Mouse (Mus musculus) lung, embryonic 14.5 days (tissue): ENCODE data around the gene Cryl1. TPM values are rescaled to one million over a fixed set of nuclear protein-coding genes. Genes with fewer than 3 reads are reported as not detected.

Source experiments
- ATAC-seq: fragments of 200-750 bp; cut with Nextera tagmentation; 2 replicates; pipeline ENCODE4 v1.8.0; 2017; ENCODE audit warnings: mild to moderate bottlenecking, moderate TSS enrichment, moderate library complexity; ENCODE audit not compliant: insufficient read depth
- DNase-seq: peaks from one replicate; pipeline ENCODE4 v3.0.0-alpha.2; 2015
- H3K27ac ChIP-seq: fragments of 300-500 bp; sonication (generic); 2 replicates; pipeline ENCODE4 v1.5.1; 2014; ENCODE audit warnings: low read depth, mild to moderate bottlenecking, moderate library complexity
- H3K27me3 ChIP-seq: fragments of 300-500 bp; sonication (generic); 2 replicates; pipeline ENCODE4 v1.6.1; 2014; ENCODE audit warnings: low read length, control low read depth; ENCODE audit not compliant: insufficient read depth
- H3K36me3 ChIP-seq: fragments of 300-500 bp; sonication (generic); 2 replicates; pipeline ENCODE4 v1.6.1; 2014; ENCODE audit warnings: control low read depth; ENCODE audit not compliant: insufficient read depth
- H3K4me1 ChIP-seq: fragments of 300-500 bp; sonication (generic); 2 replicates; pipeline ENCODE4 v1.6.1; 2014; ENCODE audit warnings: antibody characterized with exemption, control low read depth; ENCODE audit not compliant: insufficient read depth
- H3K4me2 ChIP-seq: fragments of 300-500 bp; sonication (generic); 2 replicates; pipeline ENCODE4 v1.6.1; 2014; ENCODE audit warnings: mild to moderate bottlenecking
- H3K4me3 ChIP-seq: fragments of 300-500 bp; sonication (generic); 2 replicates; pipeline ENCODE4 v1.5.1; 2014; ENCODE audit warnings: low read depth, low read length
- H3K9ac ChIP-seq: fragments of 300-500 bp; sonication (generic); 2 replicates; pipeline ENCODE4 v1.6.1; 2014
- H3K9me3 ChIP-seq: fragments of 300-500 bp; sonication (generic); 2 replicates; pipeline ENCODE4 v1.6.1; 2016; ENCODE audit warnings: low read depth, low read length, control low read depth
- CTCF ChIP-seq: IDR thresholded peaks from 2 replicates; pipeline ENCODE4 v1.5.1; 2016; ENCODE audit warnings: antibody characterized with exemption, low read depth
- WGBS: fragments of 180-500 bp; shearing (Covaris S2); extraction: QIAGEN DNeasy Blood & Tissue Kit; methylation state at CpG from one replicate; pipeline ENCODE4 v1.1.7; 2014; 5-methylcytosine and 5-hydroxymethylcytosine counted together
- polyA plus RNA-seq: library from polyadenylated mRNA; unstranded; fragments of >200 nt; fragmentation: Nextera tagmentation; extraction: Ambion mirVana; gene quantifications from 2 replicates; pipeline ENCODE4 v1.2.1, GENCODE M21; 2014

Gene Cryl1
- polyA plus RNA-seq, 1 experiment from 2014 or later, result 21.3 TPM

DNA sequence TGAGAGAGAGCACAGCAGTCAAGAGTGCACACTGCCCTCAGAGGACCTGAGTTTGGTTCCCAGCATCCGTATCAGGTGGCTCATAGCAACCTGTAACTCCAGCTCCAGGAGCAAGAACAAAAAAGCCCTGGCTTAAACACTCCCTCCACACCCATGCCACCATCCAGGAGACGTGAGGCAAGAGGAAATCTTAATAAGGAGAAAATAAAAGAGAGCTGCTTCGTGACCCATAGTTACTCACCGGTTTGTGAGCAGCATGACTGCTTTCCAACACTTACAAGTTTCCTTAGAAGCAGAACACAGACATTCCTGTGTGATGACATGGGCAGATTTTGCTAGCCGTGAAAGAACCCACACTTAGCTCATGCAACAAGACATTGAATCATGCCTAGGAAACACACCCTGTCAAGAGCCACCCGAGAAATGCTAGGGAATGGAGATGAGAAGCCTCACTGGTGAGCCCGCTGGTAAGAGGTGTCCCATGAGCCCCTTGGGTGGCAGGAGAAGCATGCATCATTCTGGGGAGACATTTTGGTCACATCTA lies 106.9 kb downstream of the Cryl1 start:
- TF ChIP-seq CTCF, result no peak
- no peak overlapping the region for H3K9ac ChIP-seq
- no peaks in the 10 kb centered on the region for H3K27me3 ChIP-seq
- ATAC-seq (no peak), DNase-seq (no peak)
- no peaks in the 10 kb centered on the region for H3K36me3 ChIP-seq
- H3K9me3 ChIP-seq, result no peaks in the 10 kb centered on the region
- no peak overlapping the region for H3K27ac ChIP-seq
- 78% methylated on average over 7 of the region's 7 CpGs for WGBS
- H3K4me2 ChIP-seq, result no peak overlapping the region
- H3K4me1 ChIP-seq, result no peaks in the 10 kb centered on the region
- no peak overlapping the region for H3K4me3 ChIP-seq

DNA sequence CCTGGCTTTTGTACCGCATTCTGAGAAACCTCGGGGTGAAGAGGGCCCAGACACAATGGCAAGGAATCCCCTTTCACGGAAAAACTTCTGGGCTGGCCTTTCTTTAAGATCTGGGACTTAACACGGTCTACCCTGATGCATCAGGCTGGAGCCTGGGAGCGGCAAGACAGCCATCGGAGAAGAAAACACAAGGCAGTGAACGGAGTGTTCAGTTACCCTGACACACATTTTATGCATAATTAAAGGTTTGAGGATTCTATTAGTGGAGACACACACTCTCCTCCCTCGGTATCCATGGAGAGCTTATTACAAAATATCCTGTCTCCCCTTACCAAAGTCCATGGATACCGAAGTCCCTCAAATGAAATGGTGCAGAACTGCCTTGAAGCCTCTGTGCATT lies 109.2 kb downstream of the Cryl1 start:
- no peak for TF ChIP-seq CTCF
- no peak for ATAC-seq

GRCm38 (mm10) chr14:57283816-57284215 lies 114.5 kb downstream of the Cryl1 start:
- H3K9me3 ChIP-seq, result no peaks in the 10 kb centered on the region
- no peak overlapping the region for H3K4me3 ChIP-seq
- no peak for TF ChIP-seq CTCF
- H3K4me2 ChIP-seq, result no peak overlapping the region
- no peaks in the 10 kb centered on the region for H3K36me3 ChIP-seq
- DNase-seq (peak; percentile 11), ATAC-seq (no peak)
- H3K27ac ChIP-seq, result no peak overlapping the region
- H3K27me3 ChIP-seq, result no peaks in the 10 kb centered on the region
- WGBS, result 14% methylated on average over 5 of the region's 5 CpGs
- no peaks in the 10 kb centered on the region for H3K4me1 ChIP-seq
- H3K9ac ChIP-seq, result no peak overlapping the region

More for the DNA sequence above, 109.2 kb downstream of the Cryl1 start:
- H3K27me3 ChIP-seq, result no peaks in the 10 kb centered on the region
- no peak overlapping the region for H3K4me3 ChIP-seq
- WGBS, result 65% methylated on average over 9 of the region's 9 CpGs
- H3K9ac ChIP-seq, result no peak overlapping the region
- no peak overlapping the region for H3K27ac ChIP-seq
- H3K9me3 ChIP-seq, result no peaks in the 10 kb centered on the region
- no peaks in the 10 kb centered on the region for H3K36me3 ChIP-seq
- DNase-seq, result no peak
- H3K4me2 ChIP-seq, result no peak overlapping the region
- H3K4me1 ChIP-seq, result no peaks in the 10 kb centered on the region

DNA sequence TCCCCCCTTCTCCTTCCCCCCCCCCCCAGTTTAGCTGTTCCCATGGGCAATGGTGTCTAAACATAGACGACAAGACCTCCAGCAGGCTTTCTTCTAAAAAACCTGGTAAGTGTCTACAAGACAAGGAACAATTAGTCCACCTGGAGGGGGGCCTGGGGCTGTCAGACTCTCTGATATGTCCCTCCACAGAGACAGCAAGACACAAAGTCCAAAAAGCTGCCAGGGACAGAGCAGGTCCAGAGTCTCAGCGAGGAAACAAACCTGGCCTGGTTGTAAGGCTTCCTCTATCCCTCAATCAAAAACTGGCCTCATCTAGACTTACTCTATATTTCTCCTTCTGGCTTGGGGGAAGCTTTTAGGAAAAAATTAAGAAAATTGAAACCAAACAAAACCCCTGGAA lies 115.7 kb downstream of the Cryl1 start:
- WGBS, result 37% methylated on average over 2 of the region's 2 CpGs
- H3K9me3 ChIP-seq, result no peaks in the 10 kb centered on the region
- H3K4me3 ChIP-seq, result no peak overlapping the region
- H3K27me3 ChIP-seq, result no peaks in the 10 kb centered on the region
- no peak overlapping the region for H3K9ac ChIP-seq
- DNase-seq (no peak), ATAC-seq (no peak)
- no peaks in the 10 kb centered on the region for H3K4me1 ChIP-seq
- no peak overlapping the region for H3K27ac ChIP-seq
- H3K4me2 ChIP-seq, result no peak overlapping the region
- no peaks in the 10 kb centered on the region for H3K36me3 ChIP-seq
- no peak for TF ChIP-seq CTCF

DNA sequence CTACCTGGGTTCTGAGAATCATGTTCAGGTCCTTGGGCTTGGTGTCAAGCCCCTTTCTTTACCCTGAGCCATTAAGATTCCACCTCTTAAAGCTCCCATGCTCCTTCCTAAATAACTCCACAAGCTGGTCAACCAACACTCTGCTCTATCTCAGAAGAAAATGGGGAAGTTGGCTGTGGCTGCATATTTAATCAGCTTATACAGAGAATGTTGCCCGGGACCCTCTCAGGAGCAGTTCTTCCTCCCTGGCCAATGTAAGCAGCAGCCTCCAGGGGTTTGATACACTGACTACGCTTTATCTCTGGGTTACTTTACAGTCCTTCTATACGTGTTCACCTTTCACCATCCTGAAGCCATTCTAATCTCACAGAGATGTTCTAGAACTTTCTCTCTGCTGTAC lies 117.5 kb downstream of the Cryl1 start:
- H3K27me3 ChIP-seq, result no peaks in the 10 kb centered on the region
- TF ChIP-seq CTCF, result no peak
- no peak for ATAC-seq
- no peak overlapping the region for H3K4me2 ChIP-seq
- H3K9ac ChIP-seq, result no peak overlapping the region
- 83% methylated on average over 3 of the region's 3 CpGs for WGBS
- H3K27ac ChIP-seq, result no peak overlapping the region
- no peak overlapping the region for H3K4me3 ChIP-seq
- H3K36me3 ChIP-seq, result no peaks in the 10 kb centered on the region
- DNase-seq, result no peak
- no peaks in the 10 kb centered on the region for H3K4me1 ChIP-seq
- no peaks in the 10 kb centered on the region for H3K9me3 ChIP-seq

- Histone ChIP-seq H3K36me3 (no peaks in the 10 kb centered on the region), H3K9me3 (no peaks in the 10 kb centered on the region), H3K4me1 (no peaks in the 10 kb centered on the region), H3K9ac (no peak overlapping the region), H3K27ac (no peak overlapping the region), H3K4me2 (no peak overlapping the region), H3K27me3 (no peaks in the 10 kb centered on the region), H3K4me3 (no peak overlapping the region)
- ATAC-seq (no peak), DNase-seq (no peak)
- no peak for TF ChIP-seq CTCF
- WGBS, result 55% methylated on average over 7 of the region's 7 CpGs
Observed at GRCm38 (mm10) chr14:57276481-57277012, 121.8 kb downstream of the Cryl1 start.

DNA sequence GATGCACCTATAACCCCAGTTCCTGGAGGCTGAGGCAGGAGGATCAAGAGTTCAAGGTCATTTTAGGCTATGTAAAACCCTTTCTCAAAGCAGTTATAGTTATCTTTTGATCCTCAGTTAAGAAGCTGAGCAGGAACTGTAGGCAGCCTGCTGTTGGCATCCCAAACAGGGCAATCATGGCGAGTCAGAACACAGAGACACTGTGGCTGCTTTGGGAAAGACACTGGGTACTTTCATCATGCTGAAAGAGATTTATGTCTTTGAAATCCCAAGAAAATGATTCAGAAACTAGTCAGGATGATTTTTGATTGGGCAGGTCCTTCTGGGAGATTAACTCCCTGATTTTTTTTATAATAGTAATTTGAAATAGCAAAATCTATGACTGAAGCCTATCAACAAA lies 126.0 kb downstream of the Cryl1 start:
- Histone ChIP-seq H3K4me1 (no peaks in the 10 kb centered on the region), H3K9ac (no peak overlapping the region), H3K27ac (no peak overlapping the region), H3K4me3 (no peak overlapping the region), H3K4me2 (no peak overlapping the region), H3K36me3 (no peaks in the 10 kb centered on the region), H3K27me3 (no peaks in the 10 kb centered on the region), H3K9me3 (no peaks in the 10 kb centered on the region)
- no peak for TF ChIP-seq CTCF
- DNase-seq (no peak), ATAC-seq (no peak)
- WGBS, result 89% methylated on average over 1 of the region's 1 CpGs
